Mouse (Mus musculus): ENCODE measurements around the gene Pus10.

GRCm38 (mm10) chr11:23722326-23722725, 56.9 kb downstream of the Pus10 start:
- TF ChIP-seq CTCF (IDR thresholded peaks at IDR 0.05) (no peak), EP300 (IDR thresholded peaks at IDR 0.05) (no peak)
